Mouse (Mus musculus): Measurements from ENCODE around the gene Coq8a.

DNA sequence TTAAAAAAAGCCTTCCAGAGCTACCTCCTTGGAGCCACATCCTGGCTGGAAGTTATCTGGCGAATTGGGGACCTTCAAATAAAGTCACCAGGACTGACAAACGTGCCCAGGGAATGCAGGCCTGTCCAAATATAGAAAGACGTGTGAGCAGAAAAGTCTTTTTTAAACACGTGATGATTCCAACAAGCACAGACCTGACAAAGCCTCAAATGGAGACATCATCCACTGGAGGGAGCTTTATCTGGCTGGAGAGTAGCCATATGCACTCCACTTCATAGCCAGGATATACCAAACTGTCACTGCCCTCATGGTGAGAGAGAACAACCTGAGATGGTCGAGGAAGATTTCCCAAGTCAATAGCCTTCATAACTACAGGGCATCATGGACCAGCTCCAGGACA is 13.5 kb downstream of the Coq8a start:
- TF ChIP-seq POLR2A (IDR thresholded peaks at IDR 0.05; ENCODE audit: borderline replicate concordance, low read depth, low read length) (no peak), CTCF (IDR thresholded peaks at IDR 0.05; ENCODE audit: low read depth, low read length) (no peak)
